Mouse (Mus musculus) embryonic fibroblast, embryonic 13.5 days (primary cell): ENCODE results near the gene Zbtb32.

Source experiments
- CTCF ChIP-seq: IDR thresholded peaks from 2 replicates; pipeline ENCODE4 v1.5.1; 2011; ENCODE audit warnings: mild to moderate bottlenecking, control low read depth, low read length, moderate library complexity, borderline replicate concordance; ENCODE audit not compliant: insufficient read depth
- POLR2A ChIP-seq: IDR thresholded peaks from 2 replicates; pipeline ENCODE4 v1.6.1; 2011; ENCODE audit warnings: low read depth, mild to moderate bottlenecking, control low read depth, low read length, moderate library complexity

GRCm38 (mm10) chr7:30551445-30552101, 47.1 kb downstream of the Zbtb32 start:
- TF ChIP-seq CTCF (no peak), POLR2A (no peak)
